Mouse (Mus musculus) midbrain, embryonic 13.5 days (tissue): ENCODE measurements around the gene Cenpc1. TPM values are rescaled to one million over a fixed set of nuclear protein-coding genes. Genes with fewer than 3 reads are reported as not detected.
A peak's percentile ranks its signal among the peaks of the same experiment; 100 is the strongest.

Source experiments
- ATAC-seq: fragments of 200-750 bp; cut with Nextera tagmentation; 2 replicates; pipeline ENCODE4 v1.8.0; 2017; ENCODE audit warnings: mild to moderate bottlenecking, moderate TSS enrichment, moderate library complexity
- H3K27ac ChIP-seq: fragments of 300-500 bp; sonication (generic); 2 replicates; pipeline ENCODE4 v1.5.1; 2015; ENCODE audit warnings: inconsistent platforms, mild to moderate bottlenecking, moderate library complexity
- H3K27me3 ChIP-seq: fragments of 300-500 bp; sonication (generic); 2 replicates; pipeline ENCODE4 v1.6.1; 2015; ENCODE audit warnings: mild to moderate bottlenecking, inconsistent platforms
- H3K36me3 ChIP-seq: fragments of 300-500 bp; sonication (generic); 2 replicates; pipeline ENCODE4 v1.6.1; 2015; ENCODE audit warnings: mild to moderate bottlenecking, inconsistent platforms
- H3K4me1 ChIP-seq: fragments of 300-500 bp; sonication (generic); replicated peaks from 2 replicates; pipeline ENCODE4 v1.6.1; 2015; ENCODE audit warnings: inconsistent platforms
- H3K4me2 ChIP-seq: fragments of 300-500 bp; sonication (generic); replicated peaks from 2 replicates; pipeline ENCODE4 v1.6.1; 2015; ENCODE audit warnings: moderate library complexity, mild to moderate bottlenecking, inconsistent platforms
- H3K4me3 ChIP-seq: fragments of 300-500 bp; sonication (generic); replicated peaks from 2 replicates; pipeline ENCODE4 v1.5.1; 2015; ENCODE audit warnings: mild to moderate bottlenecking, inconsistent platforms
- H3K9ac ChIP-seq: fragments of 300-500 bp; sonication (generic); replicated peaks from 2 replicates; pipeline ENCODE4 v1.6.1; 2015; ENCODE audit warnings: mild to moderate bottlenecking, inconsistent platforms
- H3K9me3 ChIP-seq: fragments of 300-500 bp; sonication (generic); 2 replicates; pipeline ENCODE4 v1.6.1; 2016; ENCODE audit warnings: mild to moderate bottlenecking, inconsistent platforms
- WGBS: fragments of 180-500 bp; shearing (Covaris S2); methylation state at CpG from one replicate; pipeline ENCODE4 v1.1.7; 2015; 5-methylcytosine and 5-hydroxymethylcytosine counted together
- polyA plus RNA-seq: library from polyadenylated mRNA; unstranded; fragments of >200 nt; fragmentation: Nextera tagmentation; extraction: Ambion mirVana; gene quantifications from 2 replicates; pipeline ENCODE4 v1.2.1, GENCODE M21; 2015

The Cenpc1 gene
- polyA plus RNA-seq, 1 experiment from 2014 or later: 42.7 TPM

GRCm38 (mm10) chr5:85992805-85993721 is 72.3 kb downstream of the Cenpc1 start:
- peak; percentile 61 for ATAC-seq
- no peak overlapping the region for H3K4me3 ChIP-seq
- H3K4me2 ChIP-seq: no peak overlapping the region
- no peak overlapping the region for H3K27ac ChIP-seq
- no peaks in the 10 kb centered on the region for H3K4me1 ChIP-seq
- H3K9ac ChIP-seq: no peak overlapping the region
- no peaks in the 10 kb centered on the region for H3K36me3 ChIP-seq
- WGBS: 92% methylated on average over 4 of the region's 4 CpGs
- H3K9me3 ChIP-seq: no peaks in the 10 kb centered on the region
- no peaks in the 10 kb centered on the region for H3K27me3 ChIP-seq

GRCm38 (mm10) chr5:85992055-85992454 is 73.3 kb downstream of the Cenpc1 start:
- no peaks in the 10 kb centered on the region for H3K27me3 ChIP-seq
- H3K36me3 ChIP-seq: no peaks in the 10 kb centered on the region
- H3K27ac ChIP-seq: no peak overlapping the region
- H3K4me3 ChIP-seq: no peak overlapping the region
- H3K9me3 ChIP-seq: no peaks in the 10 kb centered on the region
- ATAC-seq: no peak
- no peaks in the 10 kb centered on the region for H3K4me1 ChIP-seq
- H3K9ac ChIP-seq: no peak overlapping the region
- WGBS: 4% methylated on average over 1 of the region's 1 CpGs
- H3K4me2 ChIP-seq: no peak overlapping the region

GRCm38 (mm10) chr5:85987516-85987863 is 77.9 kb downstream of the Cenpc1 start:
- ATAC-seq: no peak
- H3K4me3 ChIP-seq: no peak overlapping the region
- H3K27me3 ChIP-seq: no peaks in the 10 kb centered on the region
- no peaks in the 10 kb centered on the region for H3K36me3 ChIP-seq
- H3K27ac ChIP-seq: no peak overlapping the region
- no peaks in the 10 kb centered on the region for H3K4me1 ChIP-seq
- no peak overlapping the region for H3K9ac ChIP-seq
- 92% methylated on average over 2 of the region's 2 CpGs for WGBS
- H3K9me3 ChIP-seq: no peaks in the 10 kb centered on the region
- no peak overlapping the region for H3K4me2 ChIP-seq

GRCm38 (mm10) chr5:85986734-85987515 is 78.5 kb downstream of the Cenpc1 start:
- no peak for ATAC-seq
- Histone ChIP-seq H3K4me3 (no peak overlapping the region), H3K4me1 (no peaks in the 10 kb centered on the region), H3K9me3 (no peaks in the 10 kb centered on the region), H3K27ac (no peak overlapping the region), H3K9ac (no peak overlapping the region), H3K36me3 (no peaks in the 10 kb centered on the region), H3K4me2 (no peak overlapping the region), H3K27me3 (no peaks in the 10 kb centered on the region)
- WGBS: 87% methylated on average over 4 of the region's 4 CpGs

DNA sequence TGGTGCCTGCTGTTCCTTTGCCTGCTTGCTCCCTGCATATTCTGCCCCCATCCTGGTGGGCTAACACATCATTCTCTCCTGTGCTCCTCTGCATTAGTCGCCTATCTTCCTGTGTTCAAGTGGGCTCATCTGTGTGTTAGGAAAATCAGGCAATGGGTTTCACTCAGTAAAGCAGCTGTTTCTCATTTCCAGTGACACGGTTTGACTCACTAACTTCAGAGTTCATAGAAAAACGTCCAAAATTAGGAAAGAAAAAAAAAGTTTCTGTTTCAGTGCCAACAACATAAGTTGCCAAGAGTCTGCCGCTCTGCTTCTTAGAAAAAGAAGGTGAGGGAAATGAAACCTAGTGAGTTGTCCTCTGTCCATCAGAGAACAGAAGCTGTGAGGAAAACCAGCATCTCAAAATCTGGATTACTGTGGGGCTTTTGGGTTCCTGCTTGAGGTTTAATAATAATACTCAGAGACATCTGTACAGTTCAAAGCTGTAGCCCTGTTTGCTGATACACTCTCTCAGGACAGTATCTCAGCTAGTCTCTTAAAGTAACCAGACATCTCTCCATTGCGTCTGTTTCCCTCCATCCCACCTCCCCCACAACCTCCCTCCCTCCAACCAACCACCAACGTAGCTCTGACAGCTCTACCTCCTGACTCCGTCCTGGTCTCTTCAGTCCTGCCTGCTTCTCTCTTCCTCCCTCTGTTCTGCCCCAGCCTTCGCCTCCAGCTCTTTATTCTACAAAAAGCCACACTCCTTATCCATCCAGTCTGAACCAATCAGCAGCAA is 87.5 kb downstream of the Cenpc1 start:
- no peak overlapping the region for H3K27ac ChIP-seq
- ATAC-seq: no peak
- H3K36me3 ChIP-seq: no peaks in the 10 kb centered on the region
- H3K9me3 ChIP-seq: no peaks in the 10 kb centered on the region
- no peak overlapping the region for H3K9ac ChIP-seq
- H3K4me2 ChIP-seq: no peak overlapping the region
- no peaks in the 10 kb centered on the region for H3K4me1 ChIP-seq
- no peaks in the 10 kb centered on the region for H3K27me3 ChIP-seq
- 76% methylated on average over 8 of the region's 8 CpGs for WGBS
- no peak overlapping the region for H3K4me3 ChIP-seq

- 82% methylated on average over 7 of the region's 7 CpGs for WGBS
- H3K27ac ChIP-seq: no peak overlapping the region
- no peaks in the 10 kb centered on the region for H3K27me3 ChIP-seq
- no peaks in the 10 kb centered on the region for H3K9me3 ChIP-seq
- H3K4me1 ChIP-seq: no peaks in the 10 kb centered on the region
- H3K36me3 ChIP-seq: no peaks in the 10 kb centered on the region
- no peak overlapping the region for H3K4me3 ChIP-seq
- no peak overlapping the region for H3K9ac ChIP-seq
- ATAC-seq: no peak
- no peak overlapping the region for H3K4me2 ChIP-seq
Measured at GRCm38 (mm10) chr5:85962791-85963190, 102.6 kb downstream of the Cenpc1 start.

Other genes with a start within 250 kb of the Cenpc1 start
- gene Stap1, start 6.2 kb upstream of the Cenpc1 start, polyA plus RNA-seq: 0.28 and 0.31 TPM in 2 replicates
- gene Uba6, start 107.2 kb upstream of the Cenpc1 start, polyA plus RNA-seq: 13.4 and 14.3 TPM in 2 replicates
- not detected in 2 replicates for gene Gnrhr, start 132.3 kb upstream of the Cenpc1 start, polyA plus RNA-seq
- not detected in 2 replicates for gene Tmprss11c, start 223.7 kb upstream of the Cenpc1 start, polyA plus RNA-seq